Mouse (Mus musculus) MEL (cell line): ENCODE data around the gene Adora3. TPM values are rescaled to one million over a fixed set of nuclear protein-coding genes. Genes with fewer than 3 reads are reported as not detected.

Experiments
- DNase-seq: peaks from one replicate; pipeline ENCODE4 v3.0.0; 2011; ENCODE audit warnings: low read depth, low spot score
- H3K27ac ChIP-seq: 2 replicates; pipeline ENCODE4 v1.5.1; 2012; ENCODE audit warnings: low read depth, mild to moderate bottlenecking, control low read depth, low read length, moderate library complexity; ENCODE audit not compliant: control insufficient read depth
- H3K27me3 ChIP-seq, 2 experiments: fragments of 150-350 bp in 1 of 2; sonication (generic) in 1 of 2; 2 replicates each; pipeline ENCODE4 v1.6.1; 2012; ENCODE audit warnings: low read length in 2 of 2, mild to moderate bottlenecking in 2 of 2, improper control_type of control experiment in 1 of 2, moderate library complexity in 1 of 2; ENCODE audit not compliant: insufficient read depth in 2 of 2, control insufficient read depth in 1 of 2
- H3K36me3 ChIP-seq, 2 experiments: 2 replicates each; pipeline ENCODE4 v1.6.1; 2012 to 2014; ENCODE audit warnings: low read length in 2 of 2, improper control_type of control experiment in 1 of 2, inconsistent platforms in 1 of 2, mild to moderate bottlenecking in 1 of 2; ENCODE audit not compliant: insufficient read depth in 2 of 2, control insufficient read depth in 1 of 2
- H3K4me1 ChIP-seq, 2 experiments: fragments of 150-350 bp in 1 of 2; sonication (generic) in 1 of 2; 2 replicates each; pipeline ENCODE4 v1.6.1; 2012; ENCODE audit warnings: low read length in 2 of 2, improper control_type of control experiment in 1 of 2, mild to moderate bottlenecking in 1 of 2; ENCODE audit not compliant: insufficient read depth in 2 of 2, control insufficient read depth in 1 of 2
- H3K4me3 ChIP-seq, 2 experiments: fragments of 150-350 bp in 1 of 2; sonication (generic) in 1 of 2; 2 replicates each; pipeline ENCODE4 v1.5.1; 2012; ENCODE audit warnings: low read depth in 2 of 2, low read length in 2 of 2, mild to moderate bottlenecking in 2 of 2, moderate library complexity in 2 of 2, control low read depth in 1 of 2, improper control_type of control experiment in 1 of 2; ENCODE audit not compliant: control insufficient read depth in 1 of 2, insufficient read depth in 1 of 2
- H3K79me2 ChIP-seq: 2 replicates; pipeline ENCODE4 v1.6.1; 2012; ENCODE audit warnings: mild to moderate bottlenecking, low read length, moderate library complexity; ENCODE audit not compliant: control insufficient read depth, poor library complexity, insufficient read depth
- H3K9ac ChIP-seq: 2 replicates; pipeline ENCODE4 v1.6.1; 2012; ENCODE audit warnings: low read depth, mild to moderate bottlenecking, control low read depth, low read length, moderate library complexity; ENCODE audit not compliant: control insufficient read depth, poor library complexity, severe bottlenecking
- H3K9me3 ChIP-seq: fragments of 150-350 bp; sonication (generic); replicated peaks from 2 replicates; pipeline ENCODE4 v1.6.1; 2012; ENCODE audit warnings: mild to moderate bottlenecking, low read length, improper control_type of control experiment, moderate library complexity; ENCODE audit not compliant: insufficient read depth
- BHLHE40 ChIP-seq: IDR thresholded peaks from 2 replicates; pipeline ENCODE4 v1.6.1; 2012; ENCODE audit warnings: low read depth, mild to moderate bottlenecking, inconsistent platforms, low read length, improper control_type of control experiment, borderline replicate concordance
- CHD2 ChIP-seq: IDR thresholded peaks from 2 replicates; pipeline ENCODE4 v1.6.1; 2011; ENCODE audit warnings: low read length, improper control_type of control experiment
- CTCF ChIP-seq, 3 experiments: IDR thresholded peaks in 2 of 3; conservative IDR thresholded peaks in 1 of 3; 2 replicates each; pipeline ENCODE4 v1.5.1; 2011 to 2012; ENCODE audit warnings: low read length in 3 of 3, low read depth in 2 of 3, mild to moderate bottlenecking in 2 of 3, improper control_type of control experiment in 1 of 3, inconsistent platforms in 1 of 3, mixed read lengths in 1 of 3, moderate library complexity in 1 of 3; ENCODE audit not compliant: control insufficient read depth in 1 of 3, insufficient read depth in 1 of 3, poor library complexity in 1 of 3, severe bottlenecking in 1 of 3
- ELF1 ChIP-seq: IDR thresholded peaks from 2 replicates; pipeline ENCODE4 v1.6.1; 2014; ENCODE audit warnings: low read depth, mild to moderate bottlenecking, inconsistent platforms, low read length, improper control_type of control experiment, moderate library complexity
- EP300 ChIP-seq, 2 experiments: IDR thresholded peaks; 2 replicates each; pipeline ENCODE4 v1.6.1; 2011; ENCODE audit warnings: improper control_type of control experiment in 2 of 2, low read length in 2 of 2, low read depth in 1 of 2, mild to moderate bottlenecking in 1 of 2
- ETS1 ChIP-seq: IDR thresholded peaks from 2 replicates; pipeline ENCODE4 v1.6.1; 2012; ENCODE audit warnings: low read depth, mild to moderate bottlenecking, inconsistent platforms, low read length, improper control_type of control experiment, moderate library complexity
- GABPA ChIP-seq: IDR thresholded peaks from 2 replicates; pipeline ENCODE4 v1.6.1; 2012; ENCODE audit warnings: low read depth, mild to moderate bottlenecking, inconsistent platforms, low read length, improper control_type of control experiment, moderate library complexity
- GATA1 ChIP-seq: IDR thresholded peaks from 2 replicates; pipeline ENCODE4 v1.6.1; 2011; ENCODE audit warnings: low read depth, low read length, improper control_type of control experiment
- HCFC1 ChIP-seq: IDR thresholded peaks from 2 replicates; pipeline ENCODE4 v1.6.1; 2012; ENCODE audit warnings: low read depth, mild to moderate bottlenecking, inconsistent platforms, low read length, improper control_type of control experiment, moderate library complexity
- JUND ChIP-seq: IDR thresholded peaks from 2 replicates; pipeline ENCODE4 v1.6.1; 2011; ENCODE audit warnings: low read depth, mild to moderate bottlenecking, improper control_type of control experiment, low read length
- MAFK ChIP-seq: IDR thresholded peaks from 2 replicates; pipeline ENCODE4 v1.6.1; 2011; ENCODE audit warnings: low read depth, mild to moderate bottlenecking, low read length, improper control_type of control experiment, borderline replicate concordance
- MAX ChIP-seq: IDR thresholded peaks from 2 replicates; pipeline ENCODE4 v1.6.1; 2011; ENCODE audit warnings: low read length, improper control_type of control experiment
- MAZ ChIP-seq: IDR thresholded peaks from 2 replicates; pipeline ENCODE4 v1.6.1; 2012; ENCODE audit warnings: low read depth, mild to moderate bottlenecking, inconsistent platforms, low read length, improper control_type of control experiment
- MEF2A ChIP-seq: IDR thresholded peaks from 2 replicates; pipeline ENCODE4 v1.6.1; 2014; ENCODE audit warnings: low read depth, mild to moderate bottlenecking, inconsistent platforms, low read length, improper control_type of control experiment; ENCODE audit not compliant: poor library complexity, insufficient replicate concordance, severe bottlenecking; ENCODE audit errors: extremely low read depth
- MXI1 ChIP-seq: IDR thresholded peaks from 2 replicates; pipeline ENCODE4 v1.6.1; 2011; ENCODE audit warnings: mild to moderate bottlenecking, low read depth, low read length, improper control_type of control experiment
- MYB ChIP-seq: IDR thresholded peaks from 2 replicates; pipeline ENCODE4 v1.6.1; 2011; ENCODE audit warnings: mild to moderate bottlenecking, low read depth, low read length, improper control_type of control experiment
- MYC ChIP-seq: IDR thresholded peaks from 2 replicates; pipeline ENCODE4 v1.6.1; 2011; ENCODE audit warnings: low read depth, mild to moderate bottlenecking, low read length, improper control_type of control experiment, moderate library complexity
- NRF1 ChIP-seq: IDR thresholded peaks from 2 replicates; pipeline ENCODE4 v1.6.1; 2014; ENCODE audit warnings: low read depth, mild to moderate bottlenecking, inconsistent platforms, low read length, improper control_type of control experiment, moderate library complexity; ENCODE audit not compliant: poor library complexity, insufficient read depth, severe bottlenecking
- POLR2A ChIP-seq, 2 experiments: IDR thresholded peaks; 2 replicates each; pipeline ENCODE4 v1.6.1; 2011 to 2012; ENCODE audit warnings: low read length in 2 of 2, mild to moderate bottlenecking in 2 of 2, control low read depth in 1 of 2, improper control_type of control experiment in 1 of 2, low read depth in 1 of 2, moderate library complexity in 1 of 2; ENCODE audit not compliant: control insufficient read depth in 1 of 2, insufficient read depth in 1 of 2, poor library complexity in 1 of 2
- POLR2AphosphoS2 ChIP-seq: IDR thresholded peaks from 2 replicates; pipeline ENCODE4 v1.6.1; 2011; ENCODE audit warnings: low read length, improper control_type of control experiment
- POLR2AphosphoS5 ChIP-seq: IDR thresholded peaks from 2 replicates; pipeline ENCODE4 v1.6.1; 2012; ENCODE audit warnings: low read depth, borderline replicate concordance, mild to moderate bottlenecking, inconsistent platforms, low read length, moderate library complexity, mixed read lengths
- RAD21 ChIP-seq: IDR thresholded peaks from 2 replicates; pipeline ENCODE4 v1.6.1; 2011; ENCODE audit warnings: mild to moderate bottlenecking, low read depth, low read length, improper control_type of control experiment
- RCOR1 ChIP-seq: IDR thresholded peaks from 2 replicates; pipeline ENCODE4 v1.6.1; 2012; ENCODE audit warnings: low read depth, mild to moderate bottlenecking, inconsistent platforms, low read length, improper control_type of control experiment
- SMC3 ChIP-seq: IDR thresholded peaks from 2 replicates; pipeline ENCODE4 v1.6.1; 2011; ENCODE audit warnings: low read depth, low read length, improper control_type of control experiment
- TCF12 ChIP-seq: IDR thresholded peaks from 2 replicates; pipeline ENCODE4 v1.6.1; 2014; ENCODE audit warnings: low read depth, mild to moderate bottlenecking, inconsistent platforms, low read length, improper control_type of control experiment, moderate library complexity
- USF1 ChIP-seq: IDR thresholded peaks from 2 replicates; pipeline ENCODE4 v1.6.1; 2014; ENCODE audit warnings: low read depth, mild to moderate bottlenecking, inconsistent platforms, low read length, improper control_type of control experiment, moderate library complexity
- USF2 ChIP-seq, 2 experiments: IDR thresholded peaks; 2 replicates each; pipeline ENCODE4 v1.6.1; 2011 to 2012; ENCODE audit warnings: improper control_type of control experiment in 2 of 2, low read length in 2 of 2, borderline replicate concordance in 1 of 2, inconsistent platforms in 1 of 2, low read depth in 1 of 2, mild to moderate bottlenecking in 1 of 2; ENCODE audit not compliant: insufficient read depth in 1 of 2
- ZKSCAN1 ChIP-seq: IDR thresholded peaks from 2 replicates; pipeline ENCODE4 v1.6.1; 2012; ENCODE audit warnings: low read depth, mild to moderate bottlenecking, inconsistent platforms, low read length, improper control_type of control experiment, moderate library complexity
- ZMIZ1 ChIP-seq: IDR thresholded peaks from 2 replicates; pipeline ENCODE4 v1.6.1; 2012; ENCODE audit warnings: low read depth, mild to moderate bottlenecking, inconsistent platforms, low read length, improper control_type of control experiment, moderate library complexity
- ZNF384 ChIP-seq: IDR thresholded peaks from 2 replicates; pipeline ENCODE4 v1.6.1; 2012; ENCODE audit warnings: low read depth, mild to moderate bottlenecking, inconsistent platforms, low read length, improper control_type of control experiment
- polyA plus RNA-seq, 2 experiments: library from polyadenylated mRNA; stranded (reverse) in 1 of 2; unstranded in 1 of 2; fragments of >175 nt in 1 of 2; fragments of >200 nt in 1 of 2; gene quantifications; 2 replicates each; pipeline versions ENCODE4 v1.2.1 to v1.2.4; 2012; ENCODE audit warnings: low replicate concordance in 2 of 2, low read depth in 1 of 2; ENCODE audit not compliant: insufficient read length in 2 of 2, insufficient read depth in 1 of 2, missing spikeins in 1 of 2
- total RNA-seq: library from RNA; depleted of rRNA; stranded (reverse); fragments of 300-350 nt; gene quantifications from 2 replicates; pipeline ENCODE4 v1.2.3, GENCODE M21; 2012

The Adora3 gene
- total and polyA plus RNA-seq, 3 experiments = 0.42 to 0.65 TPM; not detected in 1

DNA sequence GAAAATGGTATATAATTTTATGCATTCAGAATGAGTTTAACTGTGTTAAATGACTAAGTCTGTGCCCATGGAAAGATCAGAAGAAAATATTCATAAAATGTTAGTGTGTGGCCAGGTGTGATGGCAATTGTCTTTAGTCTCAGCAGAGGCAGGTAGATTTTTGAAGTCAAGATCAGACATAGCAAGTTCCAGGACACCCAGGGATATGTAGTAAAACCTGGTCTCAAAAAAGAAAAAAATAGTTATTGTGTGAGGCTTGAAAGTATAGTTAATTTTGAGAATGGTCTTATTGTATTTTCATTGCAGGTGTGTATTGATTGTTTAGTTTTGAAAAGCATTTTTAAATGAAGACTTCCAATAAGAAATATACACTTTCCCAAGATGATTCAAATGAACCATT is 47.0 kb upstream of the Adora3 start:
- peaks cover under 1 to 21% of the 10 kb centered on the region in 2 experiments; a peak in 3 of 4 replicates for H3K4me1 ChIP-seq
- no peak overlapping the region; a peak in 1 of 4 replicates for H3K4me3 ChIP-seq

DNA sequence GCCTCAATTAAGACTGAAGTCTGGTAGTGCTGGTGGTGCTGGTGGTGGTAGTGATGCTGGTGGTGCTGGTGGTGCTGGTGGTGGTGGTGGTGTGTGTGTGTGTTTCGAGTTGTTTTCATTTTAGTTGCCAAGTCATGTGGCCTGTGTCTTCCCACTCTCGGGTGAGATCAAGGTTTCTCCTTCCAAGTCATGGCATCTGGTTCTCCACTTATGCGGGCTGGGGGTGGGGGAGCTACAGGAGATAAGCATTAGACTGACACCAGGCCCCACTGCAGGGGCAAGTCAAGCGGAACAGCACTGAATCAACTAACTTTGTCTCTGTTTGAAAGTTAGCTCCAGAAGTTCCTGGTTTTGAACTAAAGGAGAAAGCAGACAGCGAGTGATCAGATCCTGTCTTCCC is 46.6 kb upstream of the Adora3 start:
- Histone ChIP-seq H3K9ac (0 out of 2 replicates have a peak overlapping the region, but pooled peaks have one; percentile 36), H3K36me3 (peaks cover 0 to 9% of the 10 kb centered on the region in 2 experiments; a peak in 2 of 4 replicates), H3K27ac (no peak overlapping the region; the same call in 1 of the 2 replicates), H3K27me3 (no peaks in the 10 kb centered on the region; a peak in 1 of 4 replicates), H3K9me3 (no peaks in the 10 kb centered on the region), H3K79me2 (no peaks in the 10 kb centered on the region), H3K4me1 (peaks cover 0 to 17% of the 10 kb centered on the region in 2 experiments; a peak in 3 of 4 replicates), H3K4me3 (peak overlapping the region; percentile 21 to 48)
- peak; percentile 72 for DNase-seq
- no peak for TF ChIP-seq POLR2AphosphoS2
- TF ChIP-seq JUND = no peak
- no peak for TF ChIP-seq POLR2A (IDR thresholded peaks at IDR 0.05; ENCODE audit: control insufficient read depth in 1 of 2, insufficient read depth in 1 of 2, low read depth in 1 of 2, low read length in 2 of 2, poor library complexity in 1 of 2)
- TF ChIP-seq RAD21 = no peak
- peak; percentile 57 to 62 for TF ChIP-seq EP300 (IDR thresholded peaks at IDR 0.05; ENCODE audit: low read depth in 1 of 2, low read length in 2 of 2)
- TF ChIP-seq CTCF (IDR thresholded peaks at IDR 0.05 in 2 of 3, conservative IDR thresholded peaks at IDR 0.05 in 1 of 3; ENCODE audit: control insufficient read depth in 1 of 3, insufficient read depth in 1 of 3, low read depth in 2 of 3, low read length in 3 of 3, poor library complexity in 1 of 3, severe bottlenecking in 1 of 3) = no peak
- no peak for TF ChIP-seq ZMIZ1
- 0 out of 2 replicates have a peak, but pooled peaks have one; percentile 30 for TF ChIP-seq BHLHE40
- peak; percentile 62; the same call in 1 of the 2 replicates for TF ChIP-seq MAZ
- TF ChIP-seq USF1 = peak; percentile 70
- no peak for TF ChIP-seq POLR2AphosphoS5
- peak; percentile 46; the same call in 1 of the 2 replicates for TF ChIP-seq TCF12
- peak; percentile 49; the same call in 1 of the 2 replicates for TF ChIP-seq ZKSCAN1
- TF ChIP-seq MYC = 0 out of 2 replicates have a peak, but pooled peaks have one; percentile 36
- TF ChIP-seq MYB = no peak
- no peak for TF ChIP-seq CHD2
- no peak for TF ChIP-seq MAFK
- TF ChIP-seq RCOR1 = 0 out of 2 replicates have a peak, but pooled peaks have one; percentile 40
- TF ChIP-seq MEF2A = no peak
- TF ChIP-seq HCFC1 = no peak
- no peak for TF ChIP-seq SMC3
- TF ChIP-seq ETS1 = peak; percentile 58
- no peak for TF ChIP-seq USF2 (IDR thresholded peaks at IDR 0.05; ENCODE audit: borderline replicate concordance in 1 of 2, insufficient read depth in 1 of 2, low read depth in 1 of 2, low read length in 2 of 2)
- peak; percentile 31; the same call in 1 of the 2 replicates for TF ChIP-seq MXI1

More for the DNA sequence above, 47.0 kb upstream of the Adora3 start:
- no peak for DNase-seq
- Histone ChIP-seq H3K79me2 (no peaks in the 10 kb centered on the region), H3K36me3 (peaks cover 0 to 9% of the 10 kb centered on the region in 2 experiments; a peak in 2 of 4 replicates), H3K9ac (0 out of 2 replicates have a peak overlapping the region, but pooled peaks have one; percentile 36), H3K27me3 (no peaks in the 10 kb centered on the region), H3K27ac (no peak overlapping the region), H3K9me3 (no peaks in the 10 kb centered on the region)
- TF ChIP-seq BHLHE40 (no peak), ELF1 (no peak), CHD2 (no peak), MAX (no peak), ZNF384 (no peak), NRF1 (no peak), TCF12 (no peak), MEF2A (no peak), ZKSCAN1 (no peak), GABPA (no peak), GATA1 (no peak), POLR2AphosphoS2 (no peak), USF2 (IDR thresholded peaks at IDR 0.05; ENCODE audit: borderline replicate concordance in 1 of 2, insufficient read depth in 1 of 2, low read depth in 1 of 2, low read length in 2 of 2) (no peak), RCOR1 (no peak), ZMIZ1 (no peak), SMC3 (no peak)
